Mouse (Mus musculus): ENCODE data around the gene Psmg3. TPM values are rescaled to one million over a fixed set of nuclear protein-coding genes. Genes with fewer than 3 reads are reported as not detected.

Gene Psmg3
- polyA plus RNA-seq, 1 experiment: 48.1 TPM

GRCm38 (mm10) chr5:139789466-139789865 is 37.2 kb downstream of the Psmg3 start:
- TF ChIP-seq CTCF (IDR thresholded peaks at IDR 0.05; ENCODE audit: control insufficient read depth, insufficient read depth, low read length) (peak; percentile 38; the same call in 1 of the 2 replicates), POLR2A (IDR thresholded peaks at IDR 0.05; ENCODE audit: borderline replicate concordance, control insufficient read depth, low read depth, low read length) (no peak)
- H3K27ac ChIP-seq (ENCODE audit: control insufficient read depth, insufficient read depth, low read depth, low read length, poor library complexity): no peak overlapping the region
- WGBS: 23% methylated on average over 4 of the region's 4 CpGs
- H3K4me1 ChIP-seq (ENCODE audit: control insufficient read depth, insufficient read depth, low read length): peaks cover 11% of the 10 kb centered on the region
- no peak overlapping the region for H3K4me3 ChIP-seq (replicated peaks; ENCODE audit: control insufficient read depth, low read depth, low read length)

GRCm38 (mm10) chr5:139781406-139781805 is 45.3 kb downstream of the Psmg3 start:
- H3K4me1 ChIP-seq (ENCODE audit: control insufficient read depth, insufficient read depth, low read length): no peaks in the 10 kb centered on the region; the same call in 1 of the 2 replicates
- WGBS: 65% methylated on average over 8 of the region's 8 CpGs

GRCm38 (mm10) chr5:139776966-139777365 is 49.7 kb downstream of the Psmg3 start:
- 0 out of 2 replicates have a peak, but pooled peaks have one; percentile 10 for TF ChIP-seq POLR2A (IDR thresholded peaks at IDR 0.05; ENCODE audit: borderline replicate concordance, control insufficient read depth, low read depth, low read length)
- no peak for TF ChIP-seq CTCF (IDR thresholded peaks at IDR 0.05; ENCODE audit: control insufficient read depth, insufficient read depth, low read length)
- Histone ChIP-seq H3K4me3 (replicated peaks; ENCODE audit: control insufficient read depth, low read depth, low read length) (no peak overlapping the region), H3K4me1 (ENCODE audit: control insufficient read depth, insufficient read depth, low read length) (no peaks in the 10 kb centered on the region; the same call in 1 of the 2 replicates), H3K27ac (ENCODE audit: control insufficient read depth, insufficient read depth, low read depth, low read length, poor library complexity) (peak overlapping the region; percentile 69)
- WGBS: 8% methylated on average over 5 of the region's 5 CpGs

More at GRCm38 (mm10) chr5:139781406-139781805, 45.3 kb downstream of the Psmg3 start:
- Histone ChIP-seq H3K4me3 (replicated peaks; ENCODE audit: control insufficient read depth, low read depth, low read length) (no peak overlapping the region), H3K27ac (ENCODE audit: control insufficient read depth, insufficient read depth, low read depth, low read length, poor library complexity) (no peak overlapping the region)
- no peak for TF ChIP-seq CTCF (IDR thresholded peaks at IDR 0.05; ENCODE audit: control insufficient read depth, insufficient read depth, low read length)
- no peak for TF ChIP-seq POLR2A (IDR thresholded peaks at IDR 0.05; ENCODE audit: borderline replicate concordance, control insufficient read depth, low read depth, low read length)

- Histone ChIP-seq H3K4me1 (ENCODE audit: control insufficient read depth, insufficient read depth, low read length) (no peaks in the 10 kb centered on the region; the same call in 1 of the 2 replicates), H3K4me3 (replicated peaks; ENCODE audit: control insufficient read depth, low read depth, low read length) (peak within 1 kb of the TSS; percentile 88), H3K27ac (ENCODE audit: control insufficient read depth, insufficient read depth, low read depth, low read length, poor library complexity) (peak within 1 kb of the TSS; percentile 62)
Observed at GRCm38 (mm10) chr5:139775216-139775926, 51.3 kb downstream of the Psmg3 start, which contains the start of gene Ints1. Gene Ints1, minus strand, starts transcription at chr5:139775674.

More at GRCm38 (mm10) chr5:139775216-139775926, 51.3 kb downstream of the Psmg3 start, which contains the start of gene Ints1:
- peak; percentile 56; the same call in 1 of the 2 replicates for TF ChIP-seq POLR2A (IDR thresholded peaks at IDR 0.05; ENCODE audit: borderline replicate concordance, control insufficient read depth, low read depth, low read length)
- peak; percentile 99 for TF ChIP-seq CTCF (IDR thresholded peaks at IDR 0.05; ENCODE audit: control insufficient read depth, insufficient read depth, low read length)
- WGBS: under 1% methylated on average over 55 of the region's 55 CpGs

Other genes with a start within 250 kb of the Psmg3 start
- 20.3 and 28.0 TPM in 2 replicates for gene Micall2, start 90.5 kb downstream of the Psmg3 start, polyA plus RNA-seq (2011; ENCODE audit: insufficient read depth, insufficient read length, low replicate concordance, missing spikeins)
- 63.3 and 108 TPM in 2 replicates for gene Ints1, start 51.2 kb downstream of the Psmg3 start, polyA plus RNA-seq (2011; ENCODE audit: insufficient read depth, insufficient read length, low replicate concordance, missing spikeins)
- gene Mafk, start 35.4 kb downstream of the Psmg3 start, polyA plus RNA-seq (2011; ENCODE audit: insufficient read depth, insufficient read length, low replicate concordance, missing spikeins): 37.3 and 53.2 TPM in 2 replicates
- not detected in 2 replicates for gene Tmem184a, start 7.0 kb downstream of the Psmg3 start, polyA plus RNA-seq (2011; ENCODE audit: insufficient read depth, insufficient read length, low replicate concordance, missing spikeins)
- gene Gm26938, start 478 bp downstream of the Psmg3 start, polyA plus RNA-seq (2011; ENCODE audit: insufficient read depth, insufficient read length, low replicate concordance, missing spikeins): not detected in 2 replicates
- gene Elfn1, start 81.1 kb upstream of the Psmg3 start, polyA plus RNA-seq (2011; ENCODE audit: insufficient read depth, insufficient read length, low replicate concordance, missing spikeins): not detected in 2 replicates